In genomic region chr6:65117540-65117939, GRCm38 (mm10) we compare ENCODE assay signal across 21 mouse cellular contexts. TPM values are rescaled to one million over a fixed set of nuclear protein-coding genes. Genes with fewer than 3 reads are reported as not detected.
DNase-seq lines count a peak whose midpoint lies in the region; ATAC-seq and TF ChIP-seq lines count a peak whose summit lies in the region.
"Had no signal": no experiment of that assay in that cellular context is flagged by ENCODE, and none has a peak within 500 bp of the region (broad histone marks: within the 10 kb centered on the region; RNA-seq: fewer than 3 reads in every experiment).

No protein-coding gene starts in this region.

- H3K27me3 ChIP-seq in hindbrain, embryonic 15.5 days: no peaks in the 10 kb centered on the region
- H3K27me3 ChIP-seq in hindbrain, embryonic 10.5 days (ENCODE audit: insufficient read depth, poor library complexity, severe bottlenecking): no peaks in the 10 kb centered on the region
- H3K27me3 ChIP-seq: embryonic facial prominence, embryonic 12.5 days; liver, embryonic 13.5 days had no signal

- H3K4me1 ChIP-seq in hindbrain, embryonic 15.5 days (replicated peaks): no peaks in the 10 kb centered on the region
- H3K4me1 ChIP-seq in hindbrain, embryonic 10.5 days (replicated peaks): no peaks in the 10 kb centered on the region
- H3K4me1 ChIP-seq: embryonic facial prominence, embryonic 12.5 days; liver, embryonic 13.5 days had no signal

- TF ChIP-seq CTCF in layer of hippocampus, adult 2 months (conservative IDR thresholded peaks at IDR 0.05): no peak
- no peak for TF ChIP-seq CTCF in brain, embryonic 14.5 days (IDR thresholded peaks at IDR 0.05; ENCODE audit: borderline replicate concordance, extremely low read depth, insufficient read depth, insufficient read length)

- H3K4me2 ChIP-seq in hindbrain, embryonic 15.5 days: no peak overlapping the region
- H3K4me2 ChIP-seq: embryonic facial prominence, embryonic 12.5 days; liver, embryonic 13.5 days; lung, embryonic 14.5 days had no signal

- peak; percentile 9 to 13 for DNase-seq in cerebellum, postnatal 10 days
- DNase-seq in cerebellum, adult 11-12 months: no peak
- no peak for DNase-seq in hindbrain, embryonic 10.5 days (ENCODE audit: low spot score)
- no peak for DNase-seq in layer of hippocampus, adult 2 months (ENCODE audit: low spot score in 2 of 2)
- no peak for DNase-seq in layer of hippocampus, adult 8-10 months (ENCODE audit: low spot score in 2 of 2)
- peak; percentile 26 for DNase-seq in brain, embryonic 14.5 days (ENCODE audit: low read depth)
- DNase-seq in cerebellum, adult 9-11 months: no peak
- DNase-seq: adrenal gland, postnatal 36 days; cerebellum, adult 11 months; gastrocnemius, postnatal 14 days; heart, adult 2 months; kidney, adult 18-20 months; kidney, postnatal 25 days; liver, embryonic 13.5 days; lung, embryonic 14.5 days; midbrain, embryonic 14.5 days had no signal

- H3K36me3 ChIP-seq in hindbrain, embryonic 15.5 days: peaks cover 38% of the 10 kb centered on the region
- H3K36me3 ChIP-seq in hindbrain, embryonic 10.5 days: peaks cover 81% of the 10 kb centered on the region

- H3K9ac ChIP-seq in hindbrain, embryonic 15.5 days: no peak overlapping the region
- H3K9ac ChIP-seq: embryonic facial prominence, embryonic 12.5 days; liver, embryonic 13.5 days; lung, embryonic 14.5 days had no signal

- no peak for TF ChIP-seq POLR2A in brain, embryonic 14.5 days (IDR thresholded peaks at IDR 0.05; ENCODE audit: borderline replicate concordance, extremely low read depth, insufficient read depth, insufficient read length, poor library complexity, severe bottlenecking)

- H3K9me3 ChIP-seq in hindbrain, embryonic 15.5 days: no peaks in the 10 kb centered on the region
- H3K9me3 ChIP-seq in hindbrain, embryonic 10.5 days: no peaks in the 10 kb centered on the region
- H3K9me3 ChIP-seq: embryonic facial prominence, embryonic 12.5 days; liver, embryonic 13.5 days had no signal

- ATAC-seq in hindbrain, embryonic 15.5 days (ENCODE audit: low FRiP score, low read depth): peak; percentile 58
- ATAC-seq: inflammation-experienced regulatory T-cells, adult 6 months had no signal

- no peak overlapping the region for H3K27ac ChIP-seq in hindbrain, embryonic 15.5 days (replicated peaks)
- no peak overlapping the region for H3K27ac ChIP-seq in hindbrain, embryonic 10.5 days
- H3K27ac ChIP-seq in layer of hippocampus, adult 2 months: peak overlapping the region; percentile 39; the same call in 1 of the 2 replicates
- H3K27ac ChIP-seq: embryonic facial prominence, embryonic 12.5 days; heart, adult 2 months; left cerebral cortex, adult 2 months; liver, embryonic 13.5 days had no signal

- WGBS in hindbrain, embryonic 15.5 days: 80% methylated on average over 1 of the region's 1 CpGs
- 87% methylated on average over 1 of the region's 1 CpGs for WGBS in hindbrain, embryonic 10.5 days

- H3K4me3 ChIP-seq in hindbrain, embryonic 15.5 days: no peak overlapping the region
- no peak overlapping the region for H3K4me3 ChIP-seq in hindbrain, embryonic 10.5 days
- H3K4me3 ChIP-seq in layer of hippocampus, adult 2 months: no peak overlapping the region
- H3K4me3 ChIP-seq: embryonic facial prominence, embryonic 12.5 days; heart, adult 2 months; left cerebral cortex, adult 2 months; liver, embryonic 13.5 days; myocyte had no signal

RNA-seq across cellular contexts. Expression of gene Hpgds, which starts 27.2 kb away (rescaled TPM):
- polyA plus RNA-seq in hindbrain, embryonic 15.5 days (2015; fragmentation: Nextera tagmentation; extraction: Ambion mirVana): 5.5 and 6.4 TPM in 2 replicates
- polyA plus RNA-seq in hindbrain, embryonic 10.5 days (2016; fragmentation: Nextera tagmentation; extraction: Ambion mirVana): 7.2 and 10.6 TPM in 2 replicates
- total RNA-seq in layer of hippocampus, adult 2 months (2021): 1 to 10 TPM; 3.0 to 3.9 TPM
- 10 to 100 TPM in 2 of 4 experiments, 1 to 10 TPM in 2; 4.7 to 19.5 (median 11.5) TPM for total RNA-seq in layer of hippocampus, adult 8-10 months (2022)
- 2.1 and 3.6 TPM in 2 replicates for polyA plus RNA-seq in brain, embryonic 14.5 days (2012; rRNA removed)

Comparison
In these comparisons a context has a peak if more than half of its experiments do, and no peak if none do; other contexts are left out.
1. DNase-seq: peak in cerebellum, postnatal 10 days (2 of 2) and brain, embryonic 14.5 days (single experiment); none in cerebellum, adult 11-12 months (single experiment), hindbrain, embryonic 10.5 days (single experiment), layer of hippocampus, adult 2 months (0 of 2), layer of hippocampus, adult 8-10 months (0 of 2) and cerebellum, adult 9-11 months (single experiment).